Mouse (Mus musculus): Measurements from ENCODE around the gene Arntl2. TPM values are rescaled to one million over a fixed set of nuclear protein-coding genes. Genes with fewer than 3 reads are reported as not detected.
A peak's percentile ranks its signal among the peaks of the same experiment; 100 is the strongest.
"Not testable (repeated sequence)": the region's sequence is repeated elsewhere in the genome, so short reads cannot be mapped to it uniquely, and the experiment has no call there.

The Arntl2 gene
- polyA plus RNA-seq, 1 experiment, result not detected

DNA sequence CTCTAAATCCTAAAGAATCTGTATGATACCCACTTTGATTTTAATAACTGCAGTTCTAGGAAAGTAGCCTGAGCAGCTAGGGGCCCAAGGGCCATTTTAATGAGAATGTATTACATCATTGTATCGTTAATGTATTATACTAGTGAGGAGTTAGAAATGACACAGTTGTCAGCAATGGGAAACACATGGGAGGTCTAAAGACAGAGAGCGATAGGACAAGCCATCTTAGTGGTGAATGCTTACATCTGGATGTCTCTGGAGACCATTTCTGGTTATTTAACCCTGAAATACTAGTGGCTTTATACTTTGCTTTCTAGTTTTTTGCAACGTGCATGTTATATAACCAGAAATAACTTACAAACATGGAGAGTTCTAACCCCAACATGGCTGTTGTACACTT, 56.1 kb downstream of the Arntl2 start:
- 88% methylated on average over 3 of the region's 3 CpGs for WGBS
- TF ChIP-seq POLR2A (IDR thresholded peaks at IDR 0.05; ENCODE audit: insufficient read depth, low read depth, low read length) (no peak), CTCF (IDR thresholded peaks at IDR 0.05; ENCODE audit: insufficient read depth, low read depth, low read length) (no peak)
- Histone ChIP-seq H3K4me1 (ENCODE audit: control insufficient read depth, insufficient read depth, low read length) (peaks cover 6% of the 10 kb centered on the region; the same call in 1 of the 2 replicates), H3K4me3 (ENCODE audit: insufficient read depth, low read depth, low read length) (no peak overlapping the region), H3K27ac (ENCODE audit: insufficient read depth, low read depth, low read length) (no peak overlapping the region)

DNA sequence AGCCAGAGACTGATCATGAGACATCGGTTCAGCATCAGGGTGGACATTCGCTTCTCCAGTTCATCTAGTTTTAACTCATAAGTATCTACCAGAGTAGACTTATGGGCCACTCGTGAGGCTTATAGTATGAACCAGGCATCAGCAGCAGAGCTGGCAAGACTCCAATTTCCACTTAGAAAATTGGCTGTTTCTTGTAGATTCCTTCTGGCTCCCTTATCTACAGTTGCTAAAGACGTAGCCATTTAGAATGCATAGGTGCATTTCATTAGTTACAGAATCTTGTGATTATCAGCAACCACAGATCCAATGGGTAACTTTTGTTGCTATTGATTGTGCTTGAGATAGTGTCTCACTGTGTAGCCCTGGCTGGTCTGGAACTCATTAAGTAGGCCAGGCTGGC, 56.9 kb downstream of the Arntl2 start:
- TF ChIP-seq CTCF (IDR thresholded peaks at IDR 0.05; ENCODE audit: insufficient read depth, low read depth, low read length) (no peak), POLR2A (IDR thresholded peaks at IDR 0.05; ENCODE audit: insufficient read depth, low read depth, low read length) (no peak)
- H3K27ac ChIP-seq (ENCODE audit: insufficient read depth, low read depth, low read length), result no peak overlapping the region
- no peak overlapping the region for H3K4me3 ChIP-seq (ENCODE audit: insufficient read depth, low read depth, low read length)
- H3K4me1 ChIP-seq (ENCODE audit: control insufficient read depth, insufficient read depth, low read length), result peaks cover 6% of the 10 kb centered on the region; the same call in 1 of the 2 replicates
- 66% methylated on average over 4 of the region's 4 CpGs for WGBS

DNA sequence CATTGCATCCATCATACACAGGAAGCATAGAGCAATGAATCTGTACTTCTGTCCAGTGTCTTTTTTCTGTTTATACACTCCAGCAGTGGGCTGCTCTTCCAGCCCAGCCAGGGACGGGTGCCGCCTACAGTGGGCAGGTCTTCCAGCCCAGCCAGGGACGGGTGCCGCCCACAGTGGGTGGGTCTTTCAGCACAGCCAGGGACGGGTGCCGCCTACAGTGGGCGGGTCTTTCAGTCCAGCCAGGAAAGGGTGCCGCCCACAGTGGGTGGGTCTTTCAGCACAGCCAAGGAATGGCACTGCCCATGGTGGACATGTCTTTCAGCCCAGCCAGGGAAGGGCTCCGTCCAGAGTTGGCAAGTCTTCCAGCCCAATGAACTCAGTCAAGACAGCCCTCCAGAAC, 59.3 kb downstream of the Arntl2 start:
- 89% methylated on average over 9 of the region's 9 CpGs for WGBS
- Histone ChIP-seq H3K4me3 (ENCODE audit: insufficient read depth, low read depth, low read length) (no peak overlapping the region), H3K27ac (ENCODE audit: insufficient read depth, low read depth, low read length) (no peak overlapping the region), H3K4me1 (ENCODE audit: control insufficient read depth, insufficient read depth, low read length) (peaks cover 6% of the 10 kb centered on the region; the same call in 1 of the 2 replicates)
- TF ChIP-seq POLR2A (IDR thresholded peaks at IDR 0.05; ENCODE audit: insufficient read depth, low read depth, low read length), result no peak
- TF ChIP-seq CTCF (IDR thresholded peaks at IDR 0.05; ENCODE audit: insufficient read depth, low read depth, low read length), result no peak

DNA sequence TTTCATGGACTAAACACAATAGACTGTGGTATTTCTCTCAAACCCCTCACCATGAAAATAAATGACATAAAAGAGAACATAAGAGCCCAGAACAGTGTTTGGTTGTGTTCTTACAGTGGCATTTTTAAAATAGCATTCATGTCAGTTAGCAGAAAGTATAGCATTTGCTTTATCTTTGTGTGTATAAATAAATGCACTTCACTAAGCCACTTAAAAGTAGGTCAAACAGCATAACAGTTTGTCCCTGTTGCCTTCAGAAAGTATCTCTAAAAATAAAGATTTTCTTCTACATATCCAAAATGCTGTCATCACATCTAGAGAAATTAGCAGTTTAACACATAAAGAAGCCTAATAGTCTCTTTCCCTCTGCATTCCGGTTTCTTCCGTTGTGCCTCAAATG, 61.5 kb downstream of the Arntl2 start:
- WGBS, result 53% methylated on average over 2 of the region's 2 CpGs

DNA sequence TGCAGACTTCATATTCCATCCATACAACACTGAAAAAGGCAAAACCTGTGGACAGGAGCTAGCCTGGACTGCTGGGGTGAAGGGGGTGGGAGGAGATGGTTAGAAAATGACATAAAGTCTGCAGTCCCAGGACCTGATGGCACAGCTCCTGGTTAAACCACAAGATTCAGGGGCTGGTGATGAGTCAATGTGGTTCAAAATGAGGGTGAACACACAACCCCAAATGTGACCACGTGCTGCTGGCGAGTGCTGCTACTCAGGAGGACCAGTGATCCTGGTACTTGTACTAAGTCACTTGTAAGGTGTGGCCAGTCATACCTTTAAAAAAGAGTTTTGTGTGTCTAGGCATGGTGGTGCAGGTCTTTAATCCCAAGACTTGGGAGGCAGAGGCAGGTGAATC, 67.3 kb downstream of the Arntl2 start:
- WGBS, result 95% methylated on average over 2 of the region's 2 CpGs
- Histone ChIP-seq H3K4me1 (ENCODE audit: control insufficient read depth, insufficient read depth, low read length) (no peaks in the 10 kb centered on the region), H3K4me3 (ENCODE audit: insufficient read depth, low read depth, low read length) (no peak overlapping the region), H3K27ac (ENCODE audit: insufficient read depth, low read depth, low read length) (no peak overlapping the region)
- TF ChIP-seq CTCF (IDR thresholded peaks at IDR 0.05; ENCODE audit: insufficient read depth, low read depth, low read length) (no peak), POLR2A (IDR thresholded peaks at IDR 0.05; ENCODE audit: insufficient read depth, low read depth, low read length) (no peak)

More for the DNA sequence above, 61.5 kb downstream of the Arntl2 start:
- TF ChIP-seq CTCF (IDR thresholded peaks at IDR 0.05; ENCODE audit: insufficient read depth, low read depth, low read length) (no peak), POLR2A (IDR thresholded peaks at IDR 0.05; ENCODE audit: insufficient read depth, low read depth, low read length) (no peak)
- H3K4me1 ChIP-seq (ENCODE audit: control insufficient read depth, insufficient read depth, low read length), result peaks cover 5% of the 10 kb centered on the region; the same call in 1 of the 2 replicates
- no peak overlapping the region for H3K27ac ChIP-seq (ENCODE audit: insufficient read depth, low read depth, low read length)
- H3K4me3 ChIP-seq (ENCODE audit: insufficient read depth, low read depth, low read length), result no peak overlapping the region

GRCm38 (mm10) chr6:146864370-146864769, 68.5 kb downstream of the Arntl2 start:
- WGBS, result 87% methylated on average over 5 of the region's 5 CpGs
- not testable (repeated sequence) for H3K4me3 ChIP-seq (ENCODE audit: insufficient read depth, low read depth, low read length); H3K27ac ChIP-seq (ENCODE audit: insufficient read depth, low read depth, low read length); H3K4me1 ChIP-seq (ENCODE audit: control insufficient read depth, insufficient read depth, low read length)

DNA sequence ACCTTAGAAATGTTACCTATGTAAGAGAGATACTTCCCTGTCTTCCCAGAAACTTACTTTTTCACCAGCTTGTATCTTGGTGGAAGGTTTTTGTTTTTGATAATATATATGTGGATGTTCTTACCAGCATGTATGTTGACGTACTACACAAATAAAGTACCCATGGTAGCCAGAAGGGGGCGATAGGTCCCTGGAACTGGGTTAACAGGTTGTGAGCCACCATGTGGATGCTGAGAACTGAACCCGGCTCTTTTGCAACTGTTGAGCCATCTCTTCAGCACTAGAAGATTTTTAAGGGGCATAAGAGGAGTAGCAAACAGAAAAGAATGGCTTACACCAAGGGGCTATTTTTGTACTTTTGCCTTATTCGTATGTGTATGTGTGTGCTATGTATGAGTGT, 69.8 kb downstream of the Arntl2 start:
- no peaks in the 10 kb centered on the region for H3K4me1 ChIP-seq (ENCODE audit: control insufficient read depth, insufficient read depth, low read length)
- H3K27ac ChIP-seq (ENCODE audit: insufficient read depth, low read depth, low read length), result no peak overlapping the region
- no peak overlapping the region for H3K4me3 ChIP-seq (ENCODE audit: insufficient read depth, low read depth, low read length)
- TF ChIP-seq CTCF (IDR thresholded peaks at IDR 0.05; ENCODE audit: insufficient read depth, low read depth, low read length) (no peak), POLR2A (IDR thresholded peaks at IDR 0.05; ENCODE audit: insufficient read depth, low read depth, low read length) (no peak)
- WGBS, result 82% methylated on average over 4 of the region's 4 CpGs

DNA sequence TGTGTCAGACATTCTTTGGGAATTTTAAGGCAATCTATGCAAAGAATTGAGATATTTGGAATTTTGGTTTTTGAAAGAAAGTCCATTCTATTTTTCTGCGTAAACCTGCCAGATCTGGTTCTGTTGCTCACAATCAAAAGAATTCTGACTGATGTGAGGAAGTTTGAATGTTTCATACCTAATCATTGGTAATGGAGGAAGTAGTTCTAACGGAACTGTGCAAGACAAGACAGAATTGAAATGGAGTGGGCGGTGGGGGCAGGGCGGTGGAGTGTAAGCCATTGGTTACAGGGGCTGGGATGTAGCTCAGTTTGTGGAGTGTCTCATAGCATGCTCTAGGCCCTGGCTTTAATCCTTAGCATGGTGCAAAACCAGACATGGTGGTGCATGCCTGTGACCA, 76.1 kb downstream of the Arntl2 start:
- 88% methylated on average over 4 of the region's 4 CpGs for WGBS
- H3K4me3 ChIP-seq (ENCODE audit: insufficient read depth, low read depth, low read length), result no peak overlapping the region
- H3K27ac ChIP-seq (ENCODE audit: insufficient read depth, low read depth, low read length), result no peak overlapping the region
- TF ChIP-seq CTCF (IDR thresholded peaks at IDR 0.05; ENCODE audit: insufficient read depth, low read depth, low read length), result no peak
- no peak for TF ChIP-seq POLR2A (IDR thresholded peaks at IDR 0.05; ENCODE audit: insufficient read depth, low read depth, low read length)
- H3K4me1 ChIP-seq (ENCODE audit: control insufficient read depth, insufficient read depth, low read length), result peaks cover 3% of the 10 kb centered on the region

DNA sequence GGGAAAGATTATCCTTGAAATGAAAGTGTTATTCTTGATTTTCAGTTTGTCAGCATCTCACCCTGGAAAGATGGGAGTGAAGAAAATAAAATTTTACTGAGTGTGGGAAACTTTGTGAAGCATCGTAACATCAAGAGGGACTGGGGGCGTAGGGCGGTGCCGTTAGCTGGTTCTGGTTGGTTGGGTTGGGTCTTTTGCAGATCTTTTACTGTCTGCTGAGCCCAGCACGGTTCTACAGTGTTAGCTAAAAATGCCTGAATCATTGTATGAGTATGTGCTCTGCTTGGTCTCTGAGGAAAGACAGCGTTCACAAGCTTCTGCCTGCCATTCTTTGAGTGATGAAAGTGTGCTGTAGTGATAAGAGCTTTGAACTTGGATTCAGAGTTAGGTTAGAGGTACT, 78.6 kb downstream of the Arntl2 start:
- no peak for TF ChIP-seq CTCF (IDR thresholded peaks at IDR 0.05; ENCODE audit: insufficient read depth, low read depth, low read length)
- no peak for TF ChIP-seq POLR2A (IDR thresholded peaks at IDR 0.05; ENCODE audit: insufficient read depth, low read depth, low read length)
- no peak overlapping the region for H3K4me3 ChIP-seq (ENCODE audit: insufficient read depth, low read depth, low read length)
- H3K4me1 ChIP-seq (ENCODE audit: control insufficient read depth, insufficient read depth, low read length), result peaks cover 9% of the 10 kb centered on the region
- WGBS, result 65% methylated on average over 6 of the region's 6 CpGs
- peak overlapping the region; percentile 23; the same call in 1 of the 2 replicates for H3K27ac ChIP-seq (ENCODE audit: insufficient read depth, low read depth, low read length)

DNA sequence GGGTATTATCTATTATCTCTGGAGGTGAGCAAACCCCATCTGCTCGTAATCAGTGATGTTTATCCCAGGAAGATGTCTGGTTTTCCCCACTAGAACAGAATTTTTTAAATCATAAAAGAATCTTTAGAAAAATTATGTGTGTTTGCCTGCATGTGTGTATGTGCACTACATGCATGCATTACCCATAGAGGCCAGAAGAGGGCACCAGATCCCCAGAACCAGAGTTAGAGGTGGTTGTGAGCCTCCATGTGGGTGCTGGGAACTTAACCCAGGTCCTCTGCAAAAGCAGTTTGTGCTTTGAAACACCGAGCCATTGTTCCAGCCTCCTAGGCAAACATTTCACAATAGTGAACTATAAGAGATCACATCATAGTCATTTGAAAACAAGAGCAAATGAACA, 81.0 kb downstream of the Arntl2 start:
- no peak for TF ChIP-seq CTCF (IDR thresholded peaks at IDR 0.05; ENCODE audit: insufficient read depth, low read depth, low read length)
- no peak for TF ChIP-seq POLR2A (IDR thresholded peaks at IDR 0.05; ENCODE audit: insufficient read depth, low read depth, low read length)
- no peak overlapping the region for H3K4me3 ChIP-seq (ENCODE audit: insufficient read depth, low read depth, low read length)
- peaks cover 14% of the 10 kb centered on the region for H3K4me1 ChIP-seq (ENCODE audit: control insufficient read depth, insufficient read depth, low read length)
- peak overlapping the region; percentile 91 for H3K27ac ChIP-seq (ENCODE audit: insufficient read depth, low read depth, low read length)
- 88% methylated on average over 2 of the region's 2 CpGs for WGBS

Measured in olfactory bulb, adult 2 months (tissue).